Mouse (Mus musculus): Measurements from ENCODE around the gene Eng. TPM values are rescaled to one million over a fixed set of nuclear protein-coding genes. Genes with fewer than 3 reads are reported as not detected.

The Eng gene
- polyA plus RNA-seq, 1 experiment from 2014 or later = 25.6 TPM

DNA sequence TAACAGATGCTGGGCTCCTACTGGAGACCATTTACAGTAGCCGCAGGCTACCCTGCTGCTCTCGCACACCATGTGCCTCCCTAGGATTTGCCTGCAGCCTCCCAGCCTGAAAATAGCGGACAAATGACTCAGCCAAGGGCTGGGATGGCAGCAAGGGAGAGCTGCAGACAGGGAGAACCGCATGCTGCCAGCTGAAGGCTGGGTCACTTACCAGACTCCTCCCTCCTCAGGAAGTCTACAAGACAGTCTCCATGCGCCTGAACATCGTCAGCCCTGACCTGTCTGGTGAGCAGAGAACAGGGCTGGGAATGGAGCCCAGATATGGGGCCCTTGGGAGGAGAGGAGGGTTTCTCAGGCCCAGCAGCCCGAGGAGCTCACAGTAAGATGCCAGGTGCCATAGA is 33.7 kb downstream of the Eng start:
- no peak for DNase-seq (ENCODE audit: low spot score)
- Histone ChIP-seq H3K36me3 (peaks cover 41% of the 10 kb centered on the region), H3K4me3 (no peak overlapping the region), H3K27ac (replicated peaks) (peak overlapping the region; percentile 53; the same call in 1 of the 2 replicates), H3K27me3 (ENCODE audit: low read depth, poor library complexity, severe bottlenecking) (no peaks in the 10 kb centered on the region), H3K9me3 (replicated peaks) (no peaks in the 10 kb centered on the region), H3K4me1 (peaks cover 13% of the 10 kb centered on the region)
- 67% methylated on average over 7 of the region's 7 CpGs for WGBS

DNA sequence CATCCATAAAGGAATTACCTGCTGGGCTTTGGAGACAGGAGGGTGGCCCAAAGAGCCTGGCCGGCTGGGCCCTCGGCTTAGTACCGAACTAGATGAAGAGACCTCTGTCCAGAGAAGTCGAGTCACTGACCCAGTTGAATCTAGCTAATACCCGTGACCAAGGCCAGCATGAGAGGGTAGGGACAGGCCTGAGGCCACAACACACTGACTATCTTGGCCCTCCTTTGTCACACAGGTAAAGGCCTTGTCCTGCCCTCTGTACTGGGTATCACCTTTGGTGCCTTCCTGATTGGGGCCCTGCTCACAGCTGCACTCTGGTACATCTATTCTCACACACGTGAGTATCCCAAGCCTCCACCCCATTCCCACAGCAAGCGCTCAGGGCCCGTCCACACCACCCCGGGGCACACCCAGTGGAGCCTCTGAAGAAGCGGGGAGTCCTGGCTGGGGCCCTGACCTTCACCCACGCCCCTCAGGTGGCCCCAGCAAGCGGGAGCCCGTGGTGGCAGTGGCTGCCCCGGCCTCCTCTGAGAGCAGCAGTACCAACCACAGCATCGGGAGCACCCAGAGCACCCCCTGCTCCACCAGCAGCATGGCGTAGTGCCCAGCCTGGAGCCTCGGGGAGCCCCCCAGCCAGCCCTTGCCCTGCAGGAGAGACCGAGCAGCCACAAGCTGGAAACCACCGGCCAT is 34.7 kb downstream of the Eng start:
- peaks cover 52% of the 10 kb centered on the region for H3K36me3 ChIP-seq

DNA sequence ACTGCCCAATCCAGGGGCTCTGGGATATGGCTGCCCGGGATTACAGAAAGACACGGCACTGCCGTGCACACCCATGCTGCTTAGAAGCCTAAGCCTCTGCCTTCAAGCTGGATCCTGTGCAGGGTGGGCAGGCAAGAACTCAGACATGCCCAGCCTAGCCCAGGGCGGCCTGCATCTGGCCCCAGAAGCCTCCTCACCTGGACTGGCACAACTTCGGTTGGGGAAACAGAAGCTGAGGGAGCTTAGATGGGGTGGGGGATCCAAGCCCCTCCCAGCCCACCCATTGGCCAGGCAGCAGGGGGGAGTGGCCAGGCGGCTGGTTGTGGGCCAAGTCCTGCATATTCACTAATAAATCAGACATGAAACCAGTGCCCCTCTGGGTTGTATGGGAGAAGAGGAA is 35.4 kb downstream of the Eng start:
- 63% methylated on average over 6 of the region's 6 CpGs for WGBS
- no peak for DNase-seq (ENCODE audit: low spot score)
- peaks cover 13% of the 10 kb centered on the region for H3K4me1 ChIP-seq
- no peak overlapping the region for H3K27ac ChIP-seq (replicated peaks)
- H3K9me3 ChIP-seq (replicated peaks) = no peaks in the 10 kb centered on the region
- H3K36me3 ChIP-seq = peaks cover 58% of the 10 kb centered on the region
- no peaks in the 10 kb centered on the region for H3K27me3 ChIP-seq (ENCODE audit: low read depth, poor library complexity, severe bottlenecking)
- H3K4me3 ChIP-seq = no peak overlapping the region

More for the DNA sequence above, 34.7 kb downstream of the Eng start:
- H3K4me3 ChIP-seq = no peak overlapping the region
- no peaks in the 10 kb centered on the region for H3K27me3 ChIP-seq (ENCODE audit: low read depth, poor library complexity, severe bottlenecking)
- H3K4me1 ChIP-seq = peaks cover 13% of the 10 kb centered on the region
- no peaks in the 10 kb centered on the region for H3K9me3 ChIP-seq (replicated peaks)
- 90% methylated on average over 19 of the region's 19 CpGs for WGBS
- DNase-seq (ENCODE audit: low spot score) = no peak
- H3K27ac ChIP-seq (replicated peaks) = peak overlapping the region; percentile 28; the same call in 1 of the 2 replicates

DNA sequence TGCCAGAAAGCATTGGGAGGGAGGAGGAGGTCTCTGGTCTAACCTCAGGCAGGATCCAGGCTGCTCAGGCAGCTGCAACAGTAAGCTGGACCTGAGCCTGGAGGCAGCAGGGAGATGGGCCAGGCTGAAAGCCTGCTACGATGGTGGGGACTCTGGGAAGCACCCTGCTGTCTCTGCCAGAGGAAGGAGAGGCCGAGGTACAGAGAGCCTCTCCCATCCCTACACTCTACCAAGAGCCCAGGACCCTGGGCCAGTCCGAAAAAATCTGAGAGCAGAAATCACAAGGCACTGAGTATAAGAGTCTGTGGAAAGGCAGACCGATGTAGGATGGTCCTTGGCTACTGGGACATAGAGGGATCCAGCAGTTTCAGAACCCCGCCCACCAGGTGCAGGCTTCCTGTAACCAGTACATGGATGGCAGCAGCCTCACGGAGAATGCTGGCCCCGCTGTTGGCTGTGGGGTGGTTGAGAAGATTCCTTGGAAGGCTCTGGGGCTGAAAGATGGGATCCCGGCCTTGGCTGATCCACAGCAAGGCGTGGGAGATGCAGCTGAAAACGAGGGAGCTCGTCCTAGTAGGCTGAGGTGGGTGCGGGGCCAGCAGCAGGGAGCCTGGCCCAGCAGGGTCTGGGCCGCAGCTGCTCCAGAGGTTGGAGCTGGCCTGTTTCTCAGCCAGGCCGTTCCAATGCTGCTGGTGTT is 36.5 kb downstream of the Eng start:
- no peaks in the 10 kb centered on the region for H3K27me3 ChIP-seq (ENCODE audit: low read depth, poor library complexity, severe bottlenecking)
- WGBS = 85% methylated on average over 14 of the region's 14 CpGs
- H3K4me3 ChIP-seq = no peak overlapping the region
- H3K27ac ChIP-seq (replicated peaks) = no peak overlapping the region
- H3K4me1 ChIP-seq = peaks cover 13% of the 10 kb centered on the region
- H3K9me3 ChIP-seq (replicated peaks) = no peaks in the 10 kb centered on the region
- peaks cover 69% of the 10 kb centered on the region for H3K36me3 ChIP-seq
- no peak for DNase-seq (ENCODE audit: low spot score)

DNA sequence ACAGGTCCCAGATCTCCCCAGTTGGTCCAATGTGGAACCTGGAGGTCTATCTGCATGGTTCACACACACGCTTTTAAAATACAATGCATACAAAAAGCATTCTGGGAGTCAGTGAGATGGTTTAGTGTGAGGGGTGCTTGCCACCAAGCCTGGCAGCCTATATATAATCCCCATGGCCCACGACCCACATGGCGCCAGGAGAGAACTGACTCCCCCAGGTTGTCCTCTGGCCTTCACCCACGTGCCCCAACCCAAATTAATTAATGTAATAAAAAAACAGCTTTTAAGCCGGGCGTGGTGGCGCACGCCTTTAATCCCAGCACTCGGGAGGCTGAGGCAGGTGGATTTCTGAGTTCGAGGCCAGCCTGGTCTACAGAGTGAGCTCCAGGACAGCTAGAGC is 37.3 kb downstream of the Eng start:
- no peak for DNase-seq (ENCODE audit: low spot score)
- Histone ChIP-seq H3K4me1 (peaks cover 13% of the 10 kb centered on the region), H3K9me3 (replicated peaks) (no peaks in the 10 kb centered on the region), H3K27me3 (ENCODE audit: low read depth, poor library complexity, severe bottlenecking) (no peaks in the 10 kb centered on the region), H3K36me3 (peaks cover 74% of the 10 kb centered on the region), H3K4me3 (no peak overlapping the region), H3K27ac (replicated peaks) (no peak overlapping the region)
- WGBS = 94% methylated on average over 10 of the region's 10 CpGs

DNA sequence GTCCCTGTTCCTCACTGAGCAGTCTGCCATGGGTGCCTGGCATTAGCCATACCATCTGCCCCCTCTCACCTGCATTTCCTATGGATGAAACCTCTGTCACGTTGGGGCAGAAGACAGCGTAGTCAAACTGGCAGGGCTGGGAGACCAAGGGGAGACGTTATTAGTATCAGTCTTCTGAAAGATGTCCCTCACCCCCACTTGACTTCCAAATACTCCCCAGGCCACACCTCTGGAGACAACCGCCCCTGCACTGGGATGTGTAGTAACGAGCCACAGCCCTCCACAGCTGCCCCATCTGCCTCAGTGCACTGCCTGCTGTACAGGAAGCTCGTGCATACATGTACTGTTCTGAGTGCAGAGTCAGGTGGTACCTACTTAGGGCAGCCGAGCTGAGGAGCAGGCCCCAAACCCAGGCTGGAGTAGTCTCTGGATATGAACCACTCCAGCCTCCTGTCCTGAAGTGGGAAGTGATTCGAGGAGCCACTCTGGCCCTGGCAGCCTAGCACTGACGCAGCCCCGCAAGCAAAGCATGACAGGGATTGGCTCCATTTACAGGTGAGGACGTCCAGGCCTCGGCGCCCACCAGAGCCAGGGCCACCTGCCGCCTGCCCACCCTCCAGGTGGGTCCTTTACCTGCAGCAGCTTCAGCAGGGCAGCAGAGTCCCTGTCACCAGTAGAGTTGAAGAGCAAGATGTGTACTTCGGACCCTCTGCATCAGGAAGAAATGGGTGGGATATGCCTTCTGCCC is 38.5 kb downstream of the Eng start:
- no peaks in the 10 kb centered on the region for H3K9me3 ChIP-seq (replicated peaks)
- H3K27ac ChIP-seq (replicated peaks) = no peak overlapping the region
- H3K4me3 ChIP-seq = no peak overlapping the region
- 92% methylated on average over 15 of the region's 15 CpGs for WGBS
- peaks cover 19% of the 10 kb centered on the region for H3K4me1 ChIP-seq
- H3K27me3 ChIP-seq (ENCODE audit: low read depth, poor library complexity, severe bottlenecking) = no peaks in the 10 kb centered on the region
- H3K36me3 ChIP-seq = peaks cover 74% of the 10 kb centered on the region
- no peak for DNase-seq (ENCODE audit: low spot score)

DNA sequence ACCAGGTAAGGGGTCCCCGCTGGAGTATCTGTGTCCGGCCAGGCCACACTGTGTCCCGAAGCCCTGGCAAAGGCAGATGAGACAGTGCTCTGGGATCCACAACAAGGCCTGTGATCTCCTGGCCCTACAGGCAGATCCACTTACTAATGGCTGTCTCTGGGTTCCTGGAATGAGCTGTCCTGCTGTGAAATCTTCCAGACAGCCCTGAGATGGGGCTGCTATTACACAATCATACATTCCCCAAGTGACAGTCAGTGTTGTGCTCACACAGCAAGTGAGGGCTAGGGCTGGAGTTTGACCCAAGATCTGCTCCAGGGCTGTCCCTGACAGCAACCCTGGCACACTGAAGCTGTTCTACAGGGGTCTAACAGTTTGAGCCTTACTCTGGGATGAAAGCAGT is 39.4 kb downstream of the Eng start:
- DNase-seq (ENCODE audit: low spot score) = no peak
- Histone ChIP-seq H3K4me1 (peaks cover 24% of the 10 kb centered on the region), H3K4me3 (no peak overlapping the region), H3K27me3 (ENCODE audit: low read depth, poor library complexity, severe bottlenecking) (no peaks in the 10 kb centered on the region), H3K9me3 (replicated peaks) (no peaks in the 10 kb centered on the region), H3K27ac (replicated peaks) (no peak overlapping the region), H3K36me3 (peaks cover 74% of the 10 kb centered on the region)
- WGBS = 98% methylated on average over 3 of the region's 3 CpGs

DNA sequence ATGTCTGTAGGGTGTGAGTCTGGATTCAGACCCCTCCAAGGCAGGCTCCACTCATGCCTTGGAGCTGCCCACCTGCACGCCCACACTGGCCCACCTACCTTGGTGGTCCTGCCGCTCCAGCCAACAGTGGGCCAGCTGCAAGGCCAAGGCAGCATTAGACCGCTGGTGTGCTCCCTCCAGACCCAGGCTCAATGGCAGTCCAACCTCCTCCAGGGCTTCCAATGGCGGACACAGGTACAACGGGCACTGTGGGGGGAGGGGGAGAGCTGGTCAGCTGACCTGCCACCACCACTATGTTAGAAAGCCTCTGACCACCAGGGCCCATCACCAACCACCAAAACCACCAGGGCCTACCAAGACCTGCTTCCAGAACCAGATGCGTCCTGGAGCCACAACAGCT is 40.2 kb downstream of the Eng start:
- Histone ChIP-seq H3K9me3 (replicated peaks) (no peaks in the 10 kb centered on the region), H3K36me3 (peaks cover 67% of the 10 kb centered on the region), H3K27ac (replicated peaks) (no peak overlapping the region), H3K27me3 (ENCODE audit: low read depth, poor library complexity, severe bottlenecking) (no peaks in the 10 kb centered on the region), H3K4me3 (no peak overlapping the region), H3K4me1 (peaks cover 17% of the 10 kb centered on the region)
- WGBS = 93% methylated on average over 6 of the region's 6 CpGs
- DNase-seq (ENCODE audit: low spot score) = no peak

DNA sequence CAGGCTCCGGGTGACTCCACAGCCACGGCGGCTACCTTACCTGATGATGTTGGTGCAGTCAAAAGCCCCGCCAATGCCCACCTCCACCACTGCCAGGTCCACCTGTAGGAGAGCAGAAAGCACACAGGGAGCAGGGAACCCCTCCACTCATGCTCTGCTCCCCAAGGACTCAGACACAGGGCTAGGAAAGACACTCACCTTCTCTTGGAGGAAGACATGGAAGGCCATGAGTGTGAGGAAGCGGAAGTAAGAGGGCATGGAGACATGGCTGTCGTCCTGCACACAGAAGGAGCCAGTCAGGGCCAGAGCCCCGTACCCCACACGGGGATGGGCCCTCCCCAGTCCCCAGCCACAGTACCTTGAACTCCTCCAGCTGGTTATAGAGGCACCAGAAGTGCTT is 41.2 kb downstream of the Eng start:
- no peak overlapping the region; the same call in 1 of the 2 replicates for H3K27ac ChIP-seq (replicated peaks)
- H3K27me3 ChIP-seq (ENCODE audit: low read depth, poor library complexity, severe bottlenecking) = no peaks in the 10 kb centered on the region
- no peaks in the 10 kb centered on the region for H3K9me3 ChIP-seq (replicated peaks)
- no peak for DNase-seq (ENCODE audit: low spot score)
- WGBS = 95% methylated on average over 8 of the region's 8 CpGs
- H3K36me3 ChIP-seq = peaks cover 62% of the 10 kb centered on the region
- H3K4me1 ChIP-seq = peaks cover 20% of the 10 kb centered on the region
- no peak overlapping the region for H3K4me3 ChIP-seq

DNA sequence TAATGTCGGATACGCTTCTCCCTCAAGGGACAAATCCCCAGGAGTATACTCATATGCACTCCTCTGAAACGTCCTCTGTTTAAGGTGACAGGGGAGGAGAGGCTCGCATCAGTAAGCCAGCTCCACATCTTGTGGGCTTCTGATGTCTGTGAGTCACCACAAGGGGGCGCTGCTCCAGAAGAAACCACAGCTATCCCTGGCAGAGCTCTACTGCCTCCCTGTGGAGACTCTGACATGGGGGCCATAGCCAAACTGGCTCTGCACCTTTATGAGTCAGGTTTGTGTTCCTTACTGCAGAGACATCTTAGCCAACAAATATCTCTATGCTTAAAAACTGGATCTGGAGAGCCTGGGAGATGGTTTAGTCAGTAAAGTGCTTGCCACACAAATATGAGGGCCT is 43.0 kb downstream of the Eng start:
- Histone ChIP-seq H3K27ac (replicated peaks) (no peak overlapping the region), H3K9me3 (replicated peaks) (no peaks in the 10 kb centered on the region), H3K4me1 (peaks cover 37% of the 10 kb centered on the region), H3K36me3 (peaks cover 45% of the 10 kb centered on the region), H3K27me3 (ENCODE audit: low read depth, poor library complexity, severe bottlenecking) (no peaks in the 10 kb centered on the region), H3K4me3 (no peak overlapping the region; the same call in 1 of the 2 replicates)
- DNase-seq (ENCODE audit: low spot score) = peak; percentile 86
- 28% methylated on average over 5 of the region's 5 CpGs for WGBS

DNA sequence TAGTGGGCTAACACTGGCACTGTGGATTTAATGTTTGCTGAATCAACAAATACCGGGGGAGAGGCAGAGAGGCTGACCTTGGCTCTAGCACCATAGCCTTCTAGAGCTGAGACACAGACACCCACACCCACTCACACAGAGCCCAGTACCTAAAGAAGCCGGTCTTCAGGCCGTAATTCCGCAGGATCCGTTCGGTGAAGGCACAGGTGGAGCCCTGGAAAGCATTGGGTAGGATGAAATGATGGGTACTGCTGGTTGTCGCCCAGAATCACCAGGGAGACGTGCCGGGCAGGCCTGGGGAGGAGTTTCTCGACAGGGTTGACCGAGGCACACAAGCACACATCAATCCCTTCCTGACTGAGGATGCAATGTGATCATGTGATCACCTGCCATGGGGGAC is 44.6 kb downstream of the Eng start:
- peaks cover 40% of the 10 kb centered on the region for H3K4me1 ChIP-seq
- H3K27me3 ChIP-seq (ENCODE audit: low read depth, poor library complexity, severe bottlenecking) = no peaks in the 10 kb centered on the region
- DNase-seq (ENCODE audit: low spot score) = no peak
- H3K9me3 ChIP-seq (replicated peaks) = no peaks in the 10 kb centered on the region
- WGBS = 91% methylated on average over 11 of the region's 11 CpGs
- H3K36me3 ChIP-seq = peaks cover 29% of the 10 kb centered on the region
- H3K4me3 ChIP-seq = no peak overlapping the region
- no peak overlapping the region for H3K27ac ChIP-seq (replicated peaks)

DNA sequence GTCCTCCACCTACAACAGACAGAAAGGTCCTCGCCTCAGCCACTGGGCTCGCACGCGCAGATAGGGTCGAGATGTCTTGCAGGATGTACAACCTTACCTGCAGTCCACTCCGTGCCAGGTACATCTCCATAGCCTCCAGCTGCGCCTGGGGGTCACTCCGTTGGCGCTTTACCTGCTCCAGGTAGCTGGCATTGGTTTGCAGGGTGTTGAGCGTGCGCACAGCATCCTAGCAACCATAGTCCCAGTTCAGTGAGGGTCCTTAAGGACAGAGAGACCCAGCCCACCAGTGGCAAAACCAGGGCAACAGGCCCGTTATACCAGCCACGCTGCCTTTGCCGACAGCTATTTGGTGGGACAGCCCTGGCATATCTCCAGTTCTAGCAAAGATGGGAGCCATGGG is 46.1 kb downstream of the Eng start:
- H3K4me3 ChIP-seq = peak overlapping the region; percentile 90; the same call in 1 of the 2 replicates
- no peak for DNase-seq (ENCODE audit: low spot score)
- WGBS = 96% methylated on average over 14 of the region's 14 CpGs

DNA sequence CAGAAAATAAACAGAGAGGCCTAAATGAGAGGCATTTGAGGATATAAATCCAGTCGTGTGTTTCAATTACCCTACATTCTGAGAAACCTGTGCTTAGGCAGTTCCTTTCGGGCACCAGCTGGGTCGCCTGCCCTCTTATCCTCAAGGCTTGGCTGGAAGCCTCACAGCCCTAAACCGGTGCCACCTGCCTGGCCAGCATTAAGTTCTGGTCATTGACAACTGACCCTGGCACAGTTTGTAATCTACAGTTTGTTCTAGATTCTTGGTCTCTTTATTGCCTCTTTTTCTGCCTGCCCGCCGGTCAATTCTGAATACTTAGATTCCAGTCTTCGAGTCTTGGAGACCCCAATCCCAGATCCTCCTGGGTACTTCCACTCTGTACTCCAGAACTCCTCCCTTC is 46.9 kb downstream of the Eng start:
- no peak for DNase-seq (ENCODE audit: low spot score)
- peaks cover 40% of the 10 kb centered on the region for H3K4me1 ChIP-seq
- H3K36me3 ChIP-seq = peaks cover 6% of the 10 kb centered on the region; the same call in 1 of the 2 replicates
- no peaks in the 10 kb centered on the region for H3K9me3 ChIP-seq (replicated peaks)
- whole genome bisulfite sequencing = 25% methylated on average over 7 of the region's 7 CpGs
- peak overlapping the region; percentile 91 for H3K27ac ChIP-seq (replicated peaks)
- peak overlapping the region; percentile 90 for H3K4me3 ChIP-seq
- H3K27me3 ChIP-seq (ENCODE audit: low read depth, poor library complexity, severe bottlenecking) = no peaks in the 10 kb centered on the region

More for the DNA sequence above, 46.1 kb downstream of the Eng start:
- H3K27ac ChIP-seq (replicated peaks) = no peak overlapping the region
- peaks cover 40% of the 10 kb centered on the region for H3K4me1 ChIP-seq
- H3K9me3 ChIP-seq (replicated peaks) = no peaks in the 10 kb centered on the region
- peaks cover 14% of the 10 kb centered on the region for H3K36me3 ChIP-seq
- H3K27me3 ChIP-seq (ENCODE audit: low read depth, poor library complexity, severe bottlenecking) = no peaks in the 10 kb centered on the region
